Mouse (Mus musculus) stomach, postnatal 0 days (tissue): ENCODE data around the gene Ttl.

Experiments
- CTCF ChIP-seq: IDR thresholded peaks from 2 replicates; pipeline ENCODE4 v1.5.1; 2016; ENCODE audit warnings: antibody characterized with exemption, low read depth, mild to moderate bottlenecking, moderate library complexity
- EP300 ChIP-seq: optimal IDR thresholded peaks from 2 replicates; pipeline ENCODE3; 2016; ENCODE audit warnings: antibody characterized with exemption

DNA sequence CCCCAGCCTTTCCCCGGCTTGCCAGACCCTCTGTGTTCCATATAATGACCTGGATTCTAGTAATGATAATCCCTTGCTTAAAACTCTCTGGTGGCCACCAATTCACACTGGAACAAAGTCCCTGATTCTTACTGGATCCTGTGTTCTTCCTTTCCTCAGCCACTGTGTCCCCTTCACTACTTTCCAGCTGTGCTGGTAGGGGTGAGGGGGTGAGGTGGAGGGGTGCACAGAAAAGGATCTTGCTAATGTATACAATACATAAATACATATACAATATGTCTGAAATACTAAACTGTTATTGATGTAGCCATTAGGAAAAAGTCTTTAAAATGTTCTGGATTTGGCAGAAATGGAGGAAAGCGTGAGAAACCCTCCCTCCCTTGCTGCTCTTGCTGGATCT is 65.0 kb downstream of the Ttl start:
- TF ChIP-seq CTCF (no peak), EP300 (no peak)
